Mouse (Mus musculus): ENCODE data around the gene Fah.

DNA sequence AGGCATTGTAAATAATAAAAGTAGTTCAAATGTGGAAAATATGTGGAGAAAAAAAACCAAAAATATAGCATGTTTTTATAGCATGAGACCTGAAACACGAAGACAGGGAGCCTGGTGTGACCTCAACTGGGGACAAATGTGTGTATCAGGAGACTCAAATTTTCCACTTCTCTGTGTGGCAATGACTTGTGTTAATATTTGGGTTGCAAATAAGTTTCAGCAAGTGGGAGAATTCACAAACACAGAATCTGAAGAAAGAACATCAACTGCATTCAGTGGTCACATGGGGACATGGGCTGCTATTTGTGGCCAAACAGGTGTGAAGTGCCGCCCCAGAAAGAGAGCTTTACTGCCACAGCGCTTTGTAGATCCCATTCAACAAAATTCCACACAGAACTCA, 9.9 kb downstream of the Fah start:
- TF ChIP-seq POLR2A (IDR thresholded peaks at IDR 0.05; ENCODE audit: low read depth, low read length) = no peak
- TF ChIP-seq CTCF (conservative IDR thresholded peaks at IDR 0.05; ENCODE audit: insufficient read depth, insufficient read length, low read depth, low read length) = no peak

Measured in kidney, adult 2 months (tissue).